Mouse (Mus musculus) lung, postnatal 25 days (tissue): ENCODE measurements around the gene Gm7356.
"Not testable (repeated sequence)": the region's sequence is repeated elsewhere in the genome, so short reads cannot be mapped to it uniquely, and the experiment has no call there.

ENCODE experiments used
- DNase-seq: peaks from one replicate; pipeline ENCODE4 v3.0.0; 2022; ENCODE audit warnings: low spot score

Gm7356 gene

DNA sequence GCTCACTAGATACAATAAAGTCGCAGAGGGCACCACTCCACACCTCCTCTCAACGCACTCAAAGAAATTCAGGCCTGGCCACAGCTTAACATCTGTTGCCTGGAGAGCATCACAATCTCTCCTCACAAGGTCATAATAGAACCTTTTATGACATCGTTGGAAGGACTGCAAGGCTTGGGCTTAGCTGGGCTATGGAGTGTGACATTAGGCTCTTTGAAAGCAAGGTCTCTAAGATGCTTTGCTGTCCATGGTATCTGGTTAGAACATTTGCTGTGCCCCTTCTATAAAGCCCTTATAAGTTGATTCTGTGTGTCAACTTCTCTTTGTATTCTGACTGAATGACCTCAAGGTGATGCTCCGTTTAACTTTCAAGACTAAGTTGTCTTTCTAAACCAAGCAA is at the start of gene Gm7356:
Gm7356 (minus strand) TSS at position 101 of the 400 bp plus-strand sequence.
- DNase-seq: not testable (repeated sequence)

DNA sequence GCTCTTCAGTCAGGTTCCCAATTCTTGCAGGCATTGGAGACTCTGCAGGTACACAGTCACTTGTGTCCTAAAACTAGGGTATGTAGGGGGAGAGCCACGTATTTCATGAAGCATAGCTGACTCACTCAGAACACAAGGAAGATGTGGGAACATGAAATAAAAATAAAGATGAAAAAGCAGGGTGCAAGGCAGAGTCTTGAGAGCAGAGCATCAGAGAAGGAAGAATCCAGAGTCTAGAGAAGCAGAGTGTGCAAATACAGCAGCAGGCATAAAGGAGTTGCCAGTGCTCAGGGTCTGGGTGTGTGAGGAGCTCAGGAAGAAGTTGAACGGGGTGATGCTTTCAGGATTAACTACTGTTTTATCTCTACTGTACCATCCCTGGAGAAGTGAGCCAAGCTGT is 38.4 kb upstream of the Gm7356 start:
- not testable (repeated sequence) for DNase-seq

GRCm38 (mm10) chr17:14037012-14037411 is 33.5 kb upstream of the Gm7356 start:
- DNase-seq: not testable (repeated sequence)

DNA sequence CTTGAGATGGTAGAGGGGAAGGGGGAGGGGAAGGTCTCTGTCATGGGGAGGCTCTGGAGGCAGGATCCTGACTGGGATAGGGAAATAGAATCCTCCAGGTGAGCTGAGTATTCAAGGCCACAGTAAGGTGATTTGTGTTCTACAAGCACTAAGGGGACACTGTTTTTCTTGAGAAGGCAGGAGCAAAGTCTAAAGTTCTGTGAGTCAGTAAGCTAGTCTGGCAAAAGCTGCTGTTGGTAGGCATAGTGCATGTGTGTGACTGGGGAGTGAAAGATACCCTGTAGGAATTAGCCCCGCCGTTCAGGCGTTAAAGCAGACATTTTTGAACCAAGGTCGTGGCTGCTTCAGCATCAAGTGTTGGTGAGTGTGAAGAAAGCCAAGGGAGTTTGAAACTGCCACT is 32.6 kb upstream of the Gm7356 start:
- not testable (repeated sequence) for DNase-seq

GRCm38 (mm10) chr17:13993425-13993824 is 10.1 kb downstream of the Gm7356 start:
- DNase-seq: not testable (repeated sequence)

DNA sequence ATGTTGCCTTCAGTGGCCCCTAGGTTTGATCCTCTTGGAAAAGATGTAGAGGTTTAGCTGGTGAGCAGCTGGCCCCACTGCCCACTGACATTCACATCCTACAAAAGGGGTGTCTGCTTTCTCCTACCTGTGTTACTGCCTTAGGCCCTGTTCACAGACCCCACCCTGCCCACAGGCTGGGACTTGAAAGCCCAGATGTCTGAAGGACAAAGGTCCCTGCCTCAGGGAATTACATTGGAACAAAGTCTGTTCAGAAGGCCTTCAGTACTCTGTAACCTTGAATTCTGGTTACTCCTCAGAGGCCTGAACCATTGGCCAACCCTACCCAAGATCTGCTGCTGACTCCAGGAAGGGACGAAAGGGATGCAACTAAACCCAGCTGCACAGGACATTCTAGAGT is 15.8 kb downstream of the Gm7356 start:
- DNase-seq: no peak

- not testable (repeated sequence) for DNase-seq
Measured at GRCm38 (mm10) chr17:13970796-13971195, 32.7 kb downstream of the Gm7356 start.

- not testable (repeated sequence) for DNase-seq
Measured at GRCm38 (mm10) chr17:13969917-13970316, 33.6 kb downstream of the Gm7356 start.

DNA sequence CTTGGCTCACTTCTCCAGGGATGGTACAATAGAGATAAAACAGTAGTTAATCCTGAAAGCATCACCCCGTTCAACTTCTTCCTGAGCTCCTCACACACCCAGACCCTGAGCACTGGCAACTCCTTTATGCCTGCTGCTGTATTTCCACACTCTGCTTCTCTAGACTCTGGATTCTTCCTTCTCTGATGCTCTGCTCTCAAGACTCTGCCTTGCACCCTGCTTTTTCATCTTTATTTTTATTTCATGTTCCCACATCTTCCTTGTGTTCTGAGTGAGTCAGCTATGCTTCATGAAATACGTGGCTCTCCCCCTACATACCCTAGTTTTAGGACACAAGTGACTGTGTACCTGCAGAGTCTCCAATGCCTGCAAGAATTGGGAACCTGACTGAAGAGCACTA is 38.5 kb downstream of the Gm7356 start:
- not testable (repeated sequence) for DNase-seq

DNA sequence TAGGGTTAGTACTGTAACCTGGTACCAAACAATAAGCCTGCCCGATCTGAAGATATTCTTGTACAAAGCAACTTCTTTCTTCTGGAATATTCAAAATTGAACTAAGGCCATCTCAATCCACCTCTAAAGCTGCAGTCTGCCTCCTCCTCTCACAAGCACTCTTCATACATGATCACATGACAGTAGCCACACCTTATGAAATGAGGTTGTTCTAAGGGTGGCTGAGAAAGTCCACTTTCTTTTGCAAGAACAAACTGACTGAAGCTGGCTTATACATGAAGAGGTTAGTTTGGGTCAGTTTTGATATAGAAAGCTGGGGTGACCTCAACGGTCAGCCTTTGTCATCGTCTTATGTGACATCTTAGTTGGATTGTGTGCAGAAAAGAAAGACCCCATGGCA is 41.3 kb downstream of the Gm7356 start:
- DNase-seq: not testable (repeated sequence)

GRCm38 (mm10) chr17:13958129-13958528 is 45.4 kb downstream of the Gm7356 start:
- not testable (repeated sequence) for DNase-seq

DNA sequence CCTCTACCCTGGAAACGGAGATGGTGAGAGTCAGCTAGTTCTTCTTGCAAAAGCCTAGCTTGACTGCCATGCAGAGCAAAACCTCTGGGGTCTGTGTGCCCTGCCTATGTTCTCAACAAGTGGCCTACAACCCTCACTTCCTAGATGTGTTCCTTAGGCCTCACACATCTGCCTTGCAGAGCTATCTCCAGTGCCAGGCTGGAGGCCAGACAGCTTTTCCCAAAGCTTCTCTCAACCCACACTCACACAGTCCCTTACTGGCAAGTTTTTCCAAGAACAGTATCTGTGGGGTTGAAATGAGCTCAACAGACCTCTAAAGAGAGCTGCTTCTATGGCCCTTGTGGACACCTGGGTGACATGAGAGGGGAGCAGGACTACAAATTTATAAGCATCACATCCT is 51.9 kb downstream of the Gm7356 start:
- not testable (repeated sequence) for DNase-seq
